Mouse (Mus musculus) testis, adult 10 weeks (tissue): ENCODE data around the gene Amh. TPM values are rescaled to one million over a fixed set of nuclear protein-coding genes. Genes with fewer than 3 reads are reported as not detected.

Experiments
- polyA plus RNA-seq: library from polyadenylated mRNA; stranded (reverse); fragments of 350-450 nt; fragmentation: Illumina TruSeq; extraction: RNeasy Lipid Tissue Mini Kit (QIAGEN cat#74804); gene quantifications from one replicate; pipeline ENCODE4 v1.2.3, GENCODE M21; 2014; ENCODE audit warnings: low read depth, low replicate concordance

Gene Amh
- not detected for polyA plus RNA-seq

GRCm38 (mm10) chr10:80804916-80805315 lies at the start of gene Amh:
Gene Amh, plus strand, starts transcription at chr10:80805243.

DNA sequence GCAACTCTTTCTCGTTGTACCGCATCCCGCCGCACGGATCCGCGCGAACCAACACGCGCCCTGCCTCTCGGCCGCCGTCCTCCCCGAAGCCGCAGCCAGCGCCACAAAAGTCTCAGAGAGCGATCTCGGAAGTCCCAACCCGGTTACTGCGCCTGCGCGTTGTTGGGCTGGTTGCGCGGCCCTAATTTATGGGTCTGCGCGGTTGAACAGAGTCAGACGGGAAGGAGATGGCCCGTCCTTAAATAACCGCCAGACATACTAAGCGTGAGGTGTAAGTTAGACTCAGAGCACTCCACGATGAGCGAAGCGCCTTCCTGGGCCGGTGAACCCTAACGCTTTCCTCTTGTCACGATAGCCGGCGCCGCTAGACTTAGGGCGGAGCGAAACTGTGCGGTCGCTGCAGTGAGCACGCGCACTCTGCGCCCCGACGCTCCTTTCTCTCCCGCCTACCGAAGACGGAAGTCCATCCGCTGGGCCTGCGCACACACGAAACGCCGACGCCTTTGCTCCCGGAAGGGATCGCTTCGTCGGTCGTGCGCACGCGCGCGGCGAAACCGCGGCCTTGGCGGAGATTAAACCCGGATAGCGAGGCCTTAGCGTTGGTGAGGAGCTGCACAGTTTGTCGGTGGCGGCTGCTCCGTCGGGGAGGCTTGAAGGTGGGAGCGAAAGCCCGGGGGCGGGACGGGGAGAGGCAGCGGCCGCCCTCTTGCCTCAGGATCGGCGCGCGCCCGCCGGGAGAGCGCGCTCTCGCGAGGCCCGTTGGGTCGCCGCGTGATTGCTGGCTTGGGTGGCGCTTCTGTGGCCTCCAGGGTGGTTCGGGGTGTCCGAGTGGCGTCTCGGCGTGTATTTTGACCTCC lies 6.7 kb upstream of the Amh start, which contains the start of the genes Sf3a2 and Plekhj1:
Sf3a2 (plus strand) TSS at position 49 of the 857 bp plus-strand sequence.
Plekhj1 (minus strand) TSS at position 477 of the 857 bp plus-strand sequence.

GRCm38 (mm10) chr10:80813366-80813765 lies 8.3 kb downstream of the Amh start, which contains the start of gene Jsrp1:
Gene Jsrp1, minus strand, starts transcription at chr10:80813498.

DNA sequence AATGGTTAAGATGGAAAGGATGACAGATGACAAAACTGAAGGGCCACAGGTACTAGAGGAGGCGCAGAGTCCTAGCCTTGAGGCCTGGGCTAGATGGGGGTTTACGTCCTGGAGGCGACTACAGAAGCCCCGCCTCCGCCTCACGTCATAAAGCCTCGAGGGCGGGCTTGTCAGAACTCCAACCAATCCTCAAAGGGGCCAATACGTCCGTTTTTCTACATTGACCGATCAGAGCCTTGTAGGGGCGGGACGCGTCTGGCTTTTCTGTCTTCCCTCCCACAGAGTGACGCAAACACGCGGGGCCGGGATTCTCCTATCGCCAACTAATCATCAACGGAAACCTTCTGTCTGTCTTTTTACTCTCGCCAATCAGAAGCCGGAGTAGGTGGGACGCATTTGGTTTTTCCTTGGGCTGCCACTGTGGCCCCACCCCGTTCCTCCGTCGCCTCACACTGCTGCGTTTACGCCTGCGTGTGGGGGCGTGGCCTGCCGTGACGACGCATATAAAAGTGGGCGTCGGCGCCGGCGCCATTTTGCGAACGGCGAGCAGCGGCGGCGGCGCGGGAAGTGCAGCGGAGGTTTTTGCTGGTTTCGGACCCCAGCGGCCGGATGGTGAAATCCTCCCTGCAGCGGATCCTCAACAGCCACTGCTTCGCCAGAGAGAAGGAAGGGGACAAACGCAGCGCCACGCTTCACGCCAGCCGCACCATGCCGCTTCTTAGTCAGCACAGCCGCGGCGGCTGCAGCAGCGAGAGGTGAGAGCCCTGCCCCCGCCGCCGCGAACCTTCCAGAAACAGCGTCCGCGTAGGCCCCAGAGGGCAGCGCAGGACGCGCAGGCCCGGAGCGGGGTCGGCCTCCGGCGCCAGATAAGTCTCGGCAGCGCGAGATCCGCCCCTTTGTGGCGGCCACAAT lies 21.4 kb downstream of the Amh start, which contains the start of gene Oaz1:
Oaz1 (plus strand) TSS at position 506 of the 912 bp plus-strand sequence.

GRCm38 (mm10) chr10:80843931-80844547 lies 39.0 kb downstream of the Amh start, which contains the start of gene Lingo3:
Gene Lingo3, minus strand, starts transcription at chr10:80844039.

GRCm38 (mm10) chr10:80854913-80855748 lies 50.1 kb downstream of the Amh start, which contains the start of the genes Lsm7 and Sppl2b:
Gene Lsm7, minus strand, starts transcription at chr10:80855209.
Gene Sppl2b, plus strand, starts transcription at chr10:80855275.

Other genes starting within 250 kb of the Amh start
- gene Rexo1, start 243.7 kb upstream of the Amh start, polyA plus RNA-seq: 1.9 TPM
- 1.7 TPM for gene Klf16, start 227.9 kb upstream of the Amh start, polyA plus RNA-seq
- not detected for gene Abhd17a, start 214.9 kb upstream of the Amh start, polyA plus RNA-seq
- gene Scamp4, start 202.4 kb upstream of the Amh start, polyA plus RNA-seq: 0.88 TPM
- not detected for gene Adat3, start 202.4 kb upstream of the Amh start, polyA plus RNA-seq
- not detected for gene Gm49322, start 199.2 kb upstream of the Amh start, polyA plus RNA-seq
- 6.7 TPM for gene Csnk1g2, start 182.4 kb upstream of the Amh start, polyA plus RNA-seq
- 0.13 TPM for gene Btbd2, start 148.2 kb upstream of the Amh start, polyA plus RNA-seq
- gene Mknk2, start 127.1 kb upstream of the Amh start, polyA plus RNA-seq: 1.7 TPM
- gene Mob3a, start 103.3 kb upstream of the Amh start, polyA plus RNA-seq: 2.6 TPM
- gene Izumo4, start 103.1 kb upstream of the Amh start, polyA plus RNA-seq: 20.6 TPM
- 18.3 TPM for gene Ap3d1, start 63.0 kb upstream of the Amh start, polyA plus RNA-seq
- gene Dot1l, start 50.0 kb upstream of the Amh start, polyA plus RNA-seq: 7.6 TPM
- 5.3 TPM for gene Sf3a2, start 7.0 kb upstream of the Amh start, polyA plus RNA-seq
- 3.8 TPM for gene Plekhj1, start 6.6 kb upstream of the Amh start, polyA plus RNA-seq
- gene Jsrp1, start 8.3 kb downstream of the Amh start, polyA plus RNA-seq: not detected
- 30.7 TPM for gene Oaz1, start 21.4 kb downstream of the Amh start, polyA plus RNA-seq
- gene Lingo3, start 38.8 kb downstream of the Amh start, polyA plus RNA-seq: 0.06 TPM
- 2.3 TPM for gene Lsm7, start 50.0 kb downstream of the Amh start, polyA plus RNA-seq
- gene Sppl2b, start 50.0 kb downstream of the Amh start, polyA plus RNA-seq: 1.7 TPM
- not detected for gene Tmprss9, start 66.6 kb downstream of the Amh start, polyA plus RNA-seq
- not detected for gene Timm13, start 95.7 kb downstream of the Amh start, polyA plus RNA-seq
- gene Lmnb2, start 113.0 kb downstream of the Amh start, polyA plus RNA-seq: 1.6 TPM
- gene Gadd45b, start 124.8 kb downstream of the Amh start, polyA plus RNA-seq: 3.8 TPM
- gene Gng7, start 209.7 kb downstream of the Amh start, polyA plus RNA-seq: 0.27 TPM
- gene Diras1, start 220.4 kb downstream of the Amh start, polyA plus RNA-seq: 0.17 TPM
- gene Slc39a3, start 232.2 kb downstream of the Amh start, polyA plus RNA-seq: 0.71 TPM